Mouse (Mus musculus) stomach, postnatal 0 days (tissue): Measurements from ENCODE around the gene Gtf2h5.

ENCODE experiments used
- CTCF ChIP-seq: IDR thresholded peaks from 2 replicates; pipeline ENCODE4 v1.5.1; 2016; ENCODE audit warnings: antibody characterized with exemption, low read depth, mild to moderate bottlenecking, moderate library complexity
- EP300 ChIP-seq: optimal IDR thresholded peaks from 2 replicates; pipeline ENCODE3; 2016; ENCODE audit warnings: antibody characterized with exemption

DNA sequence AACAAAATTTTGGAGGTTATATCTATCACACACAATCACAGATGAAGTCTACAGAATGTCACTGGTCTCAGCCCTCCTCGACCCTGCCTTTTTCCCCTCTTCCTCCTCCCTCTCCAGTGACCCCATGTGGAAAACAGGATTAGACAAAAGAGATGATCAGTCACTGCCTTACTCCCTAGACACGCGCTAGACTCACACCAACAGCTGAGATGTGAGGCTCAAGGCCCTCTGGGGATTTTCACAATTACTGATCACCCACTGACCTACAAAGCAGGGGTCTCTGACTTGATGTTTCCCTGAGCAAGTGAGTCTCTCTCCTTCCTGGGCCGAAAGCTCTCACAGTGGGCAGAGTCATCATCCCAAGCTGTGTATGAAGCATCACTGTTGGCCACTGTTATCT is 26.8 kb upstream of the Gtf2h5 start:
- TF ChIP-seq CTCF: no peak
- no peak for TF ChIP-seq EP300
